Mouse (Mus musculus) lung, postnatal 0 days (tissue): ENCODE measurements around the gene Gstm4. TPM values are rescaled to one million over a fixed set of nuclear protein-coding genes. Genes with fewer than 3 reads are reported as not detected.

Experiments
- ATAC-seq: fragments of 200-750 bp; cut with Nextera tagmentation; 2 replicates; pipeline ENCODE4 v1.8.0; 2017; ENCODE audit warnings: moderate library complexity
- DNase-seq: peaks from one replicate; pipeline ENCODE4 v3.0.0-alpha.2; 2016; ENCODE audit warnings: low spot score
- H3K27ac ChIP-seq: fragments of 300-500 bp; sonication (generic); 2 replicates; pipeline ENCODE4 v1.5.1; 2014; ENCODE audit warnings: antibody characterized with exemption, mild to moderate bottlenecking, low read length, mixed read lengths
- H3K27me3 ChIP-seq: fragments of 300-500 bp; sonication (generic); replicated peaks from 2 replicates; pipeline ENCODE4 v1.6.1; 2014; ENCODE audit warnings: low read length, mixed read lengths; ENCODE audit not compliant: insufficient read depth
- H3K36me3 ChIP-seq: fragments of 300-500 bp; sonication (generic); 2 replicates; pipeline ENCODE4 v1.6.1; 2014; ENCODE audit warnings: low read length, mixed read lengths; ENCODE audit not compliant: insufficient read depth
- H3K4me1 ChIP-seq: fragments of 300-500 bp; sonication (generic); 2 replicates; pipeline ENCODE4 v1.6.1; 2014; ENCODE audit warnings: antibody characterized with exemption, low read depth, low read length, mixed read lengths; ENCODE audit not compliant: insufficient read depth
- H3K4me2 ChIP-seq: fragments of 300-500 bp; sonication (generic); replicated peaks from 2 replicates; pipeline ENCODE4 v1.6.1; 2014; ENCODE audit warnings: low read depth, mild to moderate bottlenecking, low read length, moderate library complexity, mixed read lengths
- H3K4me3 ChIP-seq: fragments of 300-500 bp; sonication (generic); 2 replicates; pipeline ENCODE4 v1.5.1; 2014; ENCODE audit warnings: low read depth, low read length
- H3K9ac ChIP-seq: fragments of 300-500 bp; sonication (generic); replicated peaks from 2 replicates; pipeline ENCODE4 v1.6.1; 2014; ENCODE audit warnings: low read depth, mild to moderate bottlenecking
- H3K9me3 ChIP-seq: fragments of 300-500 bp; sonication (generic); 2 replicates; pipeline ENCODE4 v1.6.1; 2016; ENCODE audit warnings: low read length, mixed read lengths
- CTCF ChIP-seq: IDR thresholded peaks from 2 replicates; pipeline ENCODE4 v1.5.1; 2016; ENCODE audit warnings: antibody characterized with exemption, mild to moderate bottlenecking
- EP300 ChIP-seq: IDR thresholded peaks from 2 replicates; pipeline ENCODE4 v1.6.1; 2016; ENCODE audit warnings: antibody characterized with exemption, mild to moderate bottlenecking, control low read depth
- WGBS: fragments of 180-500 bp; shearing (Covaris S2); extraction: QIAGEN DNeasy Blood & Tissue Kit; methylation state at CpG from one replicate; pipeline ENCODE4 v1.1.7; 2014; 5-methylcytosine and 5-hydroxymethylcytosine counted together
- polyA plus RNA-seq: library from polyadenylated mRNA; unstranded; fragments of >200 nt; fragmentation: Nextera tagmentation; extraction: Ambion mirVana; gene quantifications from 2 replicates; pipeline ENCODE4 v1.2.1, GENCODE M21; 2015

The Gstm4 gene
- polyA plus RNA-seq, 1 experiment from 2014 or later: 13.4 TPM

DNA sequence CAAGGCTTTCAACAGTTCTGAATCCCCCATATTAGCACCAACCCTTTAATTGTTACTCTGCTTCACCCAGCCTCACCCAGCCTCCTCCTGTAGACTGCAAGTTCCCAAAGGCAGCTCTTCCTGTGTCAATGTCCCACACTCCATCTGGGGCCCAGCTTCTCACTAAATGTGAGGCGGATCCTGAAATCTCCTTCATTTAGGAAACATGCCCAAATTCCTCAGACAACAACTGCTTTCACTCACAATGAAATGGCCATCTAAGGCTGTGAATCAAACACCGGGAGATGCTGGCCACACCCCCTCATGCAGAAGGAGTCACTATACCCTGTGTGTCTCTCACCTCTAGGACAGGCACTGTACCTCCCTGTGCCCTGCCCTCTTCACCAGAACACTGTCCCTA, 45.2 kb upstream of the Gstm4 start:
- H3K4me2 ChIP-seq: no peak overlapping the region
- H3K27ac ChIP-seq: no peak overlapping the region
- no peak overlapping the region for H3K4me3 ChIP-seq
- TF ChIP-seq EP300: no peak
- TF ChIP-seq CTCF: no peak
- no peaks in the 10 kb centered on the region for H3K27me3 ChIP-seq
- no peak overlapping the region for H3K9ac ChIP-seq
- H3K36me3 ChIP-seq: no peaks in the 10 kb centered on the region
- ATAC-seq (no peak), DNase-seq (no peak)
- H3K4me1 ChIP-seq: peaks cover 9% of the 10 kb centered on the region; the same call in 1 of the 2 replicates
- WGBS: 48% methylated on average over 2 of the region's 2 CpGs
- no peaks in the 10 kb centered on the region for H3K9me3 ChIP-seq

DNA sequence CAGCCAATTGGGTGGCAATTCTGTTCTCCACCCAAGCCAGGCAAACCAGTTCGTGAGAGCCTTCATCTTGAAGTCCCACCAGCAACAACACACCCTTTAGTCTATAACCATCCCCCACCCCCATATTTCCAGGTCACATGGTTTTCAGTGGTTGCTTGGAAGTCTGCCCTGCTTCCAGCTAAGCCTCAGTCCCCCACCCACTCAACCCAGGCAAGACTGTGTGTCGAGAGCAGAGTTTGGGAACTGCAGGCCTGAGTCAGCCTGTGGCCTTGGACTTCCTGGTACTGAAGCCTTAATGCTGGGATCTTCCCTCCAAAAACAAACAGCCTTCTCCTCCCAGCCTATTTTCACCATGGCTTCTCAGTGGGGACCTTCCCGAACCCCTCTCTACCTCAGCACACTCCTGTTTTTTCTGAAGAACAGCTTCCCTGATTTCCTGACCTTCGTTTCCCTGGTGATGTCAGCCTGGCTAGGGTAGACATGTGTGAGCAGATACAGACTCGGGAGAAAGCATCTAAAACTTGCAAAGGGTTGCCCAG, 44.2 kb upstream of the Gstm4 start:
- Histone ChIP-seq H3K9ac (no peak overlapping the region), H3K9me3 (no peaks in the 10 kb centered on the region), H3K27me3 (no peaks in the 10 kb centered on the region), H3K27ac (no peak overlapping the region), H3K4me3 (no peak overlapping the region), H3K4me2 (no peak overlapping the region), H3K4me1 (peaks cover 11% of the 10 kb centered on the region; the same call in 1 of the 2 replicates), H3K36me3 (no peaks in the 10 kb centered on the region)
- 35% methylated on average over 5 of the region's 5 CpGs for WGBS
- TF ChIP-seq CTCF (no peak), EP300 (no peak)
- ATAC-seq: no peak
- DNase-seq: no peak

GRCm38 (mm10) chr3:108087329-108087728, 42.6 kb upstream of the Gstm4 start:
- WGBS: 91% methylated on average over 3 of the region's 3 CpGs
- no peak overlapping the region for H3K9ac ChIP-seq
- no peak overlapping the region for H3K4me2 ChIP-seq
- no peak for DNase-seq
- ATAC-seq: no peak
- no peaks in the 10 kb centered on the region for H3K9me3 ChIP-seq
- no peaks in the 10 kb centered on the region for H3K27me3 ChIP-seq
- TF ChIP-seq EP300 (no peak), CTCF (no peak)
- H3K4me1 ChIP-seq: peaks cover 14% of the 10 kb centered on the region; the same call in 1 of the 2 replicates
- no peak overlapping the region for H3K27ac ChIP-seq
- H3K36me3 ChIP-seq: no peaks in the 10 kb centered on the region
- no peak overlapping the region for H3K4me3 ChIP-seq

GRCm38 (mm10) chr3:108086470-108086979, 41.8 kb upstream of the Gstm4 start, which contains the start of gene Ampd2:
TSS of gene Ampd2 (minus strand) at chr3:108086651.
- peak; percentile 79 for DNase-seq
- H3K27ac ChIP-seq: peak within 1 kb of the TSS; percentile 57
- peak within 1 kb of the TSS; percentile 100 for H3K4me2 ChIP-seq
- TF ChIP-seq EP300 (no peak), CTCF (no peak)
- WGBS: under 1% methylated on average over 29 of the region's 29 CpGs
- no peaks in the 10 kb centered on the region for H3K9me3 ChIP-seq
- no peaks in the 10 kb centered on the region for H3K27me3 ChIP-seq
- peak within 1 kb of the TSS; percentile 48 for H3K9ac ChIP-seq
- H3K4me1 ChIP-seq: peaks cover 14% of the 10 kb centered on the region; the same call in 1 of the 2 replicates
- peak within 1 kb of the TSS; percentile 60 for H3K4me3 ChIP-seq
- no peaks in the 10 kb centered on the region for H3K36me3 ChIP-seq
- ATAC-seq: peak; percentile 46

DNA sequence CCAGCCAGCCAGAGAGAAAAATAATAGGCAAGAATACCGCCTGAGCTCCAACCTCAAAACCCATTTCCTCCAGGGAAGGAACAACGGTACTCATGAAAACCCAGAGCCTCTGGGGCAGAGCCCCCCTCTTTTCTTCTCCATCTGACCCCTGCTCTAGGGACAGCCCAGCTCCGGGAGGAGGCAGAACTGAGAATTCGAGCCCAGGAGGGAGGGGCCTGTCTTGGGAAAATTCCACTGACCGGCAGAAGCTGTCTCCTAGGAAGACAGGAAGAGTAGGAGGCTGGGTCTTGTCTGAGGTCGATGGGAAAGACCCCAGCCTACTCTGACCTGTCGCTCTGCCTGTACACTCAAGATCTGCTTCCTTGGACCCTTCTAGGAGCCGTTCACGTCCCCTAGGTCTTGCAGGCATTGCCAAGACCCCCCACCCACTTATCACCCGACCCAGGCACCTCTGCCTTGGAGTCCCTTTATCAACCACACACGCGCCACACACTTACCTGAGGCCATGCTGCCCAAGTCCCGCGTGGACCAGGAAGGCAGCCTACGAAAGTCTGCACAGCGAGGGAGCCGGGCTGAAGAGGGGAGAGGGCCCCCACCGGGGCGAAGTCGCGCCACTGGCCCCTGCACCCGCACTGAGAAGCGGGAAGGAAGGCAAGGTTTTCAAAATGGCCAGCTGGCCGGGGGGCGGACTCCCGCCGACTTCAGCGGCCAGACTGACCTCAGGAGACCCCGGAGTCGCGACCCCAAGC, 41.2 kb upstream of the Gstm4 start:
- peak overlapping the region; percentile 57 for H3K27ac ChIP-seq
- peak overlapping the region; percentile 48 for H3K9ac ChIP-seq
- peak; percentile 89 for DNase-seq
- no peak for TF ChIP-seq CTCF
- no peak for TF ChIP-seq EP300
- no peaks in the 10 kb centered on the region for H3K36me3 ChIP-seq
- H3K9me3 ChIP-seq: no peaks in the 10 kb centered on the region
- no peaks in the 10 kb centered on the region for H3K27me3 ChIP-seq
- WGBS: 0% methylated on average over 31 of the region's 31 CpGs
- H3K4me3 ChIP-seq: peak overlapping the region; percentile 60
- peak overlapping the region; percentile 100 for H3K4me2 ChIP-seq
- peak; percentile 83 for ATAC-seq
- H3K4me1 ChIP-seq: peaks cover 14% of the 10 kb centered on the region; the same call in 1 of the 2 replicates

- H3K4me3 ChIP-seq: peak overlapping the region; percentile 60
Measured at GRCm38 (mm10) chr3:108085281-108085720, 40.6 kb upstream of the Gstm4 start.

More at GRCm38 (mm10) chr3:108085281-108085720, 40.6 kb upstream of the Gstm4 start:
- Histone ChIP-seq H3K9ac (peak overlapping the region; percentile 48), H3K9me3 (no peaks in the 10 kb centered on the region), H3K4me1 (peaks cover 14% of the 10 kb centered on the region; the same call in 1 of the 2 replicates), H3K27me3 (no peaks in the 10 kb centered on the region), H3K27ac (peak overlapping the region; percentile 57), H3K4me2 (peak overlapping the region; percentile 100), H3K36me3 (no peaks in the 10 kb centered on the region)
- 1% methylated on average over 13 of the region's 14 CpGs for WGBS
- peak; percentile 94 for DNase-seq
- TF ChIP-seq EP300 (no peak), CTCF (peak; percentile 49)
- ATAC-seq: peak; percentile 89
